Mouse (Mus musculus) kidney, embryonic 14.5 days (tissue): Measurements from ENCODE around the gene Pafah1b2. TPM values are rescaled to one million over a fixed set of nuclear protein-coding genes. Genes with fewer than 3 reads are reported as not detected.

Experiments
- microRNA-seq: library from miRNA; unstranded; fragments of <30 nt; microRNA quantifications from one replicate; pipeline ENCODE4, GENCODE M21; 2016
- polyA plus RNA-seq: library from polyadenylated mRNA; unstranded; fragments of >200 nt; fragmentation: Nextera tagmentation; extraction: Ambion mirVana; gene quantifications from 2 replicates; pipeline ENCODE4 v1.2.1, GENCODE M21; 2014

Pafah1b2 gene
- polyA plus RNA-seq, 1 experiment from 2014 or later: 177 TPM

Small RNA genes lying within 50 kb of the gene (microRNA-seq; reads per million reads assigned to microRNA genes)
- gene Mir7087: not detected

Other genes starting within 250 kb of the Pafah1b2 start
- 24.3 and 30.8 TPM in 2 replicates for gene Cep164, start 184.0 kb downstream of the Pafah1b2 start, polyA plus RNA-seq
- gene Bace1, start 174.1 kb downstream of the Pafah1b2 start, polyA plus RNA-seq: 23.4 and 36.2 TPM in 2 replicates
- 7.8 and 16.2 TPM in 2 replicates for gene Pcsk7, start 106.2 kb downstream of the Pafah1b2 start, polyA plus RNA-seq
- gene Rnf214, start 105.8 kb downstream of the Pafah1b2 start, polyA plus RNA-seq: 54.0 and 74.3 TPM in 2 replicates
- gene Tagln, start 76.6 kb downstream of the Pafah1b2 start, polyA plus RNA-seq: 31.5 and 35.9 TPM in 2 replicates
- gene Sidt2, start 57.4 kb downstream of the Pafah1b2 start, polyA plus RNA-seq: 26.8 and 42.3 TPM in 2 replicates
- 10.1 and 11.2 TPM in 2 replicates for gene Sik3, start 130 bp upstream of the Pafah1b2 start, polyA plus RNA-seq
- 2.6 and 3.1 TPM in 2 replicates for gene Apoa1, start 215.9 kb upstream of the Pafah1b2 start, polyA plus RNA-seq
- gene Apoc3, start 222.9 kb upstream of the Pafah1b2 start, polyA plus RNA-seq: not detected in 2 replicates
- not detected in 2 replicates for gene Apoa4, start 228.0 kb upstream of the Pafah1b2 start, polyA plus RNA-seq